Mouse (Mus musculus): Measurements from ENCODE around the gene Arid3c.

- TF ChIP-seq CTCF (IDR thresholded peaks at IDR 0.05; ENCODE audit: borderline replicate concordance, extremely low read depth, insufficient read depth, insufficient read length) (no peak), POLR2A (IDR thresholded peaks at IDR 0.05; ENCODE audit: borderline replicate concordance, extremely low read depth, insufficient read depth, insufficient read length, poor library complexity, severe bottlenecking) (no peak)
Measured at GRCm38 (mm10) chr4:41731052-41731765, at the start of gene Arid3c.
